Mouse (Mus musculus) kidney, adult 2 months (tissue): ENCODE data around the gene Tecpr1. TPM values are rescaled to one million over a fixed set of nuclear protein-coding genes. Genes with fewer than 3 reads are reported as not detected.
A peak's percentile ranks its signal among the peaks of the same experiment; 100 is the strongest.

Source experiments
- DNase-seq: peaks from one replicate; pipeline ENCODE4 v3.0.0; 2021
- H3K27ac ChIP-seq: fragments of 200-500 bp; 2 replicates; pipeline ENCODE4 v1.5.1; 2012; ENCODE audit warnings: low read depth, low read length, control low read depth, inconsistent platforms; ENCODE audit not compliant: insufficient read depth
- H3K27me3 ChIP-seq: fragments of 200-500 bp; replicated peaks from 2 replicates; pipeline ENCODE4 v1.6.1; 2012; ENCODE audit warnings: mild to moderate bottlenecking, moderate library complexity, low read length, inconsistent platforms; ENCODE audit not compliant: control insufficient read depth, insufficient read depth
- H3K36me3 ChIP-seq: fragments of 200-500 bp; 2 replicates; pipeline ENCODE4 v1.6.1; 2012; ENCODE audit warnings: mild to moderate bottlenecking, moderate library complexity, low read length, inconsistent platforms; ENCODE audit not compliant: control insufficient read depth, insufficient read depth
- H3K4me1 ChIP-seq: fragments of 200-500 bp; 2 replicates; pipeline ENCODE4 v1.6.1; 2011; ENCODE audit warnings: low read length; ENCODE audit not compliant: control insufficient read depth, insufficient read depth
- H3K4me3 ChIP-seq: fragments of 200-500 bp; 2 replicates; pipeline ENCODE4 v1.5.1; 2011; ENCODE audit warnings: mild to moderate bottlenecking, low read depth, low read length, control low read depth; ENCODE audit not compliant: insufficient read depth
- CTCF ChIP-seq: fragments of 200-500 bp; conservative IDR thresholded peaks from 2 replicates; pipeline ENCODE4 v1.5.1; 2011; ENCODE audit warnings: low read depth, mild to moderate bottlenecking, control low read depth, low read length, moderate library complexity, mixed read lengths; ENCODE audit not compliant: insufficient read depth, insufficient read length
- POLR2A ChIP-seq: fragments of 200-500 bp; IDR thresholded peaks from one replicate; pipeline ENCODE4 v1.6.1; 2011; ENCODE audit warnings: low read depth, low read length, control low read depth
- WGBS: fragments of 180-500 bp; shearing (Covaris S2); methylation state at CpG from one replicate; pipeline ENCODE4 v1.1.7; 2018; 5-methylcytosine and 5-hydroxymethylcytosine counted together
- polyA plus RNA-seq: library from polyadenylated mRNA; depleted of rRNA; stranded (reverse); fragments of >200 nt; gene quantifications from 2 replicates; pipeline ENCODE4 v1.2.3, GENCODE M21; 2012

The Tecpr1 gene
- polyA plus RNA-seq, 1 experiment = 35.6 TPM

GRCm38 (mm10) chr5:144256888-144257287 is 33.5 kb upstream of the Tecpr1 start:
- 25% methylated on average over 1 of the region's 1 CpGs for WGBS
- Histone ChIP-seq H3K4me3 (peak overlapping the region; percentile 92), H3K36me3 (no peaks in the 10 kb centered on the region; the same call in 1 of the 2 replicates), H3K4me1 (peaks cover 43% of the 10 kb centered on the region), H3K27ac (peak overlapping the region; percentile 86), H3K27me3 (no peaks in the 10 kb centered on the region)
- no peak for DNase-seq
- TF ChIP-seq CTCF (no peak), POLR2A (no peak)

DNA sequence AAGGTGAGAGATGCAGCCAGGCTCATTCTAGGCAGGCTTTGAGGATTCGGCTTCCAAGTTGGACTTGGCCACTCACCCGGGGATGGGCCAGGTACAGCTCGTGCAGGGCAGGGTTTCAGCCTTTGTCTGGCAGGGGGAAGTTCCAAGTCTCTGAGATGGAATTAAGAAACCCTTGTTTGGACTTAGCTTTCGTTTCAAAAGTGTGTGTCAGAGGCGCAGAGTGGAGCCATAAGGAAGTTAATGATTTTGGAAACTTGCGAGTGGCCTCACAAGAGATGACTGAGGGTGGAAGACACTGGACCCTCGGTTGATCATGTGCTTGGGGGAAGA is 33.1 kb upstream of the Tecpr1 start:
- WGBS = 4% methylated on average over 7 of the region's 7 CpGs
- H3K36me3 ChIP-seq = no peaks in the 10 kb centered on the region; the same call in 1 of the 2 replicates
- no peak for TF ChIP-seq CTCF
- TF ChIP-seq POLR2A = no peak
- H3K4me3 ChIP-seq = peak overlapping the region; percentile 92
- no peaks in the 10 kb centered on the region for H3K27me3 ChIP-seq
- DNase-seq = no peak
- H3K4me1 ChIP-seq = peaks cover 39% of the 10 kb centered on the region
- peak overlapping the region; percentile 86 for H3K27ac ChIP-seq

GRCm38 (mm10) chr5:144255632-144256540 is 32.5 kb upstream of the Tecpr1 start:
- Histone ChIP-seq H3K4me3 (peak overlapping the region; percentile 92), H3K27ac (peak overlapping the region; percentile 86), H3K27me3 (no peaks in the 10 kb centered on the region), H3K36me3 (no peaks in the 10 kb centered on the region; the same call in 1 of the 2 replicates), H3K4me1 (peaks cover 37% of the 10 kb centered on the region)
- DNase-seq = peak; percentile 73
- WGBS = under 1% methylated on average over 40 of the region's 40 CpGs
- TF ChIP-seq CTCF (0 out of 2 replicates have a peak, but pooled peaks have one; percentile 25), POLR2A (no peak)

DNA sequence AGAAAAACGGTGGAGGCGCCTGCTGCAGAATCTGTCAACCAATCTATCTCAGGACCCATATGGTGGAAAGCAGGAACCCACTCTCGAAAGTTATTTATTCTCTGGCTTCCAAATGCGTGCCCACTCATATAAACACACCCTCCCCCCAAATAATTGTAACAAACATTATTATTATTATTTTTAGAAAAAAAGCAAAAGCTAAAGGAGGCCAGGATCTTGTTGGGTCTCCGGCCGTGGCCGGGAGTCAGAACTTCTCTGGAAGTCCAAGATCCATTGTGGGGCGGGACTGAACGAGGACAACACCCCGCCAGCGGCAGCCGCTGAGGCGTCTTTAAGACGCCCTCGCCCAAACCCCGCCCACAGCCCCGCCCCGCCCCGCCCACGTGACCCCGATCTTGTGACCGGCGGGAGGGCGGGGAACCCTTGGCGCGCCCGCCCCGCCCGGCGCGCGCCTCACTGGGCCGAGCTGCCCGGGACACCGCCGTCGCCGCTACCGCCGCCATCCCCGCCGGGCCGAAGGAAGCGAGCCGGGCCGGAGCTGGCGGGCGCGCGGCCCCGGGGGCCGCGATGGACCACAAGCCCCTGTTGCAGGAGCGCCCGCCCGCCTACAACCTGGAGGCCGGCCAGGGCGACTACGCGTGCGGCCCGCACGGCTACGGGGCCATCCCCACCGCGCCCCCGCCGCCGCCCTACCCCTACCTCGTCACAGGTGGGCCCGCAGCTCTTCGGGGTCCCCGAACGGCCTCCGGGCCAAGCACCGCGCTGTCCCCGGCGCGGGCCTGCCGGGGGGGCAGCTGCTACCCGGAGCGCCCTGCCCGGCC is 31.6 kb upstream of the Tecpr1 start:
- TF ChIP-seq POLR2A (peak; percentile 41), CTCF (no peak)
- under 1% methylated on average over 84 of the region's 84 CpGs for WGBS
- Histone ChIP-seq H3K4me1 (peaks cover 28% of the 10 kb centered on the region), H3K4me3 (peak overlapping the region; percentile 92), H3K27me3 (no peaks in the 10 kb centered on the region), H3K27ac (peak overlapping the region; percentile 85), H3K36me3 (no peaks in the 10 kb centered on the region)
- peak; percentile 94 for DNase-seq

DNA sequence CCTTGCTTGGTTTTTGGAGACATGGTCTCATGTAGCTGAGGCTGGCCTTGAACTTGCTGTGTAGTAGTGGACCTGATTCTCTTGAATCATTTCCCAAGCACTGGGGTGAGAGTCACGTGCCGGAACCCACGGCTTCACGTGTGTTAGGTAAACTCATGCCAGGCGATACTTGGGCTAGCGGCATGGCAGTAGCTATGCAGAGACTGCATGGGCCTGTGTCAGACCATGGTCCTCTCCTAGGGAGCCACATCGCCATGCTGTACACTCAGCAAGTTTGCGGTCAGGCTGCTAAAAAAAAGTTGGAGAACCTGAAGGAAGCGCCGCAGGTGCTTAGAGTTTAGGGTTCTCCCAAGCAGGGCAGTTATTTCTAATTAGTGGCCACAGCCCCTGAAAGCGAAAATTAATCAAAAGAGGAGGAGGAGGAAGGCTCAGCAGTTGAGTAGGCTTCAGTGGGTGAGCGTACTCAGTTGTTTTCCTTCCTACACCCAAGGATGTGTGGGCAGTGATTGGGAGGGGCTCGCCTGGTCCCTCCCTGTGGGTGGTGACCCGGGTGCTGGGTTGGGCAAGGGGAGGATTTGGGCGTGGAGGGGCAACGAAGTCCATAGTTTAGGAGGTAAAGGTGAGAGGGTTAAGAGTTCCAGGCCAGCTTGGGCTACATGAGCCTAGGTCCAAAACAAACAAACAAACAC is 30.9 kb upstream of the Tecpr1 start:
- peak overlapping the region; percentile 39 for H3K4me3 ChIP-seq
- 28% methylated on average over 16 of the region's 16 CpGs for WGBS
- DNase-seq = peak; percentile 93
- H3K36me3 ChIP-seq = no peaks in the 10 kb centered on the region
- no peaks in the 10 kb centered on the region for H3K27me3 ChIP-seq
- peaks cover 23% of the 10 kb centered on the region for H3K4me1 ChIP-seq
- H3K27ac ChIP-seq = peak overlapping the region; percentile 85
- TF ChIP-seq POLR2A (no peak), CTCF (no peak)

- 71% methylated on average over 4 of the region's 4 CpGs for WGBS
- TF ChIP-seq POLR2A (no peak), CTCF (0 out of 2 replicates have a peak, but pooled peaks have one; percentile 8)
- Histone ChIP-seq H3K36me3 (no peaks in the 10 kb centered on the region), H3K4me3 (no peak overlapping the region), H3K27ac (no peak overlapping the region), H3K4me1 (peaks cover 17% of the 10 kb centered on the region), H3K27me3 (no peaks in the 10 kb centered on the region)
- DNase-seq = no peak
These were observed 29.8 kb upstream of the Tecpr1 start for GRCm38 (mm10) chr5:144253212-144253611.
